Mouse (Mus musculus) intestine, postnatal 0 days (tissue): Measurements from ENCODE around the gene Spocd1. TPM values are rescaled to one million over a fixed set of nuclear protein-coding genes. Genes with fewer than 3 reads are reported as not detected.

ENCODE experiments used
- ATAC-seq: fragments of 200-750 bp; cut with Nextera tagmentation; 2 replicates; pipeline ENCODE4 v1.8.0; 2017; ENCODE audit warnings: mild to moderate bottlenecking, moderate TSS enrichment, moderate library complexity
- H3K27ac ChIP-seq: fragments of 300-500 bp; sonication (generic); 2 replicates; pipeline ENCODE4 v1.5.1; 2014; ENCODE audit warnings: mild to moderate bottlenecking, low read depth, low read length, moderate library complexity
- H3K27me3 ChIP-seq: fragments of 300-500 bp; sonication (generic); replicated peaks from 2 replicates; pipeline ENCODE4 v1.6.1; 2014; ENCODE audit warnings: low read length, mixed read lengths; ENCODE audit not compliant: control insufficient read depth, insufficient read depth
- H3K36me3 ChIP-seq: fragments of 300-500 bp; sonication (generic); 2 replicates; pipeline ENCODE4 v1.6.1; 2014; ENCODE audit warnings: mild to moderate bottlenecking, moderate library complexity; ENCODE audit not compliant: control insufficient read depth, insufficient read depth
- H3K4me1 ChIP-seq: fragments of 300-500 bp; sonication (generic); replicated peaks from 2 replicates; pipeline ENCODE4 v1.6.1; 2014; ENCODE audit warnings: antibody characterized with exemption, low read length, mixed read lengths; ENCODE audit not compliant: control insufficient read depth, insufficient read depth
- H3K4me2 ChIP-seq: fragments of 300-500 bp; sonication (generic); replicated peaks from 2 replicates; pipeline ENCODE4 v1.6.1; 2014; ENCODE audit warnings: low read depth, mild to moderate bottlenecking, moderate library complexity
- H3K4me3 ChIP-seq: fragments of 300-500 bp; sonication (generic); 2 replicates; pipeline ENCODE4 v1.5.1; 2014; ENCODE audit warnings: low read depth, low read length
- H3K9ac ChIP-seq: fragments of 300-500 bp; sonication (generic); 2 replicates; pipeline ENCODE4 v1.6.1; 2014; ENCODE audit warnings: mild to moderate bottlenecking, low read depth, low read length
- H3K9me3 ChIP-seq: fragments of 300-500 bp; sonication (generic); 2 replicates; pipeline ENCODE4 v1.6.1; 2016; ENCODE audit warnings: mixed run types; ENCODE audit not compliant: control insufficient read depth
- CTCF ChIP-seq: sonication (generic); IDR thresholded peaks from 2 replicates; pipeline ENCODE4 v1.5.1; 2016; ENCODE audit warnings: low read depth, mild to moderate bottlenecking, control low read depth, antibody characterized with exemption, moderate library complexity
- WGBS: fragments of 180-500 bp; shearing (Covaris S2); extraction: QIAGEN DNeasy Blood & Tissue Kit; methylation state at CpG from one replicate; pipeline ENCODE4 v1.1.7; 2014; 5-methylcytosine and 5-hydroxymethylcytosine counted together
- polyA plus RNA-seq: library from polyadenylated mRNA; unstranded; fragments of >200 nt; fragmentation: Nextera tagmentation; extraction: Ambion mirVana; gene quantifications from 2 replicates; pipeline ENCODE4 v1.2.1, GENCODE M21; 2015

The Spocd1 gene
- polyA plus RNA-seq, 1 experiment from 2014 or later: not detected

GRCm38 (mm10) chr4:129984421-129985061 lies 55.5 kb downstream of the Spocd1 start, which contains the start of gene Adgrb2:
TSS of gene Adgrb2 (plus strand) at chr4:129984870.
- H3K9ac ChIP-seq: peak within 1 kb of the TSS; percentile 48
- H3K4me1 ChIP-seq: no peaks in the 10 kb centered on the region; the same call in 1 of the 2 replicates
- H3K4me2 ChIP-seq: peak within 1 kb of the TSS; percentile 94
- no peaks in the 10 kb centered on the region for H3K36me3 ChIP-seq
- peak within 1 kb of the TSS; percentile 51 for H3K4me3 ChIP-seq
- WGBS: under 1% methylated on average over 29 of the region's 77 CpGs
- TF ChIP-seq CTCF: no peak
- ATAC-seq: no peak
- no peaks in the 10 kb centered on the region for H3K9me3 ChIP-seq
- no peak within 1 kb of the TSS for H3K27ac ChIP-seq
- H3K27me3 ChIP-seq: peaks cover 75% of the 10 kb centered on the region

GRCm38 (mm10) chr4:129985161-129985670 lies 56.2 kb downstream of the Spocd1 start:
- H3K4me3 ChIP-seq: peak overlapping the region; percentile 51
- H3K4me1 ChIP-seq: no peaks in the 10 kb centered on the region; the same call in 1 of the 2 replicates
- no peak overlapping the region for H3K27ac ChIP-seq
- H3K4me2 ChIP-seq: peak overlapping the region; percentile 94
- under 1% methylated on average over 29 of the region's 48 CpGs for WGBS
- peaks cover 74% of the 10 kb centered on the region for H3K27me3 ChIP-seq
- TF ChIP-seq CTCF: no peak
- no peaks in the 10 kb centered on the region for H3K36me3 ChIP-seq
- H3K9me3 ChIP-seq: no peaks in the 10 kb centered on the region
- peak overlapping the region; percentile 48 for H3K9ac ChIP-seq
- no peak for ATAC-seq

- Histone ChIP-seq H3K4me2 (peak overlapping the region; percentile 94), H3K9ac (no peak overlapping the region), H3K4me1 (no peaks in the 10 kb centered on the region; the same call in 1 of the 2 replicates), H3K4me3 (peak overlapping the region; percentile 51), H3K27ac (no peak overlapping the region), H3K9me3 (no peaks in the 10 kb centered on the region), H3K27me3 (peaks cover 71% of the 10 kb centered on the region), H3K36me3 (no peaks in the 10 kb centered on the region)
- no peak for ATAC-seq
- WGBS: 2% methylated on average over 58 of the region's 58 CpGs
- TF ChIP-seq CTCF: peak; percentile 70
Observed at GRCm38 (mm10) chr4:129985671-129986441, 56.8 kb downstream of the Spocd1 start.

GRCm38 (mm10) chr4:129987825-129988504 lies 58.9 kb downstream of the Spocd1 start:
- WGBS: 1% methylated on average over 51 of the region's 53 CpGs
- Histone ChIP-seq H3K9me3 (no peaks in the 10 kb centered on the region), H3K9ac (peak overlapping the region; percentile 35; the same call in 1 of the 2 replicates), H3K27ac (no peak overlapping the region), H3K36me3 (no peaks in the 10 kb centered on the region), H3K27me3 (peaks cover 55% of the 10 kb centered on the region), H3K4me3 (peak overlapping the region; percentile 43), H3K4me2 (peak overlapping the region; percentile 75), H3K4me1 (no peaks in the 10 kb centered on the region; the same call in 1 of the 2 replicates)
- 0 out of 2 replicates have a peak, but pooled peaks have one; percentile 11 for TF ChIP-seq CTCF
- ATAC-seq: 0 out of 2 replicates have a peak, but pooled peaks have one; percentile 16

GRCm38 (mm10) chr4:129989925-129990324 lies 60.9 kb downstream of the Spocd1 start:
- ATAC-seq: no peak
- WGBS: 76% methylated on average over 4 of the region's 4 CpGs
- no peak for TF ChIP-seq CTCF

More at GRCm38 (mm10) chr4:129989925-129990324, 60.9 kb downstream of the Spocd1 start:
- Histone ChIP-seq H3K9ac (no peak overlapping the region), H3K4me2 (no peak overlapping the region), H3K27me3 (peaks cover 40% of the 10 kb centered on the region), H3K9me3 (no peaks in the 10 kb centered on the region), H3K4me3 (no peak overlapping the region), H3K27ac (no peak overlapping the region), H3K4me1 (no peaks in the 10 kb centered on the region; the same call in 1 of the 2 replicates), H3K36me3 (no peaks in the 10 kb centered on the region)
